Mouse (Mus musculus) layer of hippocampus, adult 2 months (tissue): ENCODE data around the gene Cbr1. TPM values are rescaled to one million over a fixed set of nuclear protein-coding genes. Genes with fewer than 3 reads are reported as not detected.

Experiments used
- DNase-seq, 2 experiments: peaks; one replicate each; pipeline ENCODE4 v3.0.0; 2022; ENCODE audit warnings: low spot score in 2 of 2
- H3K27ac ChIP-seq: fragments of 200-600 bp; 2 replicates; pipeline ENCODE4 v1.8.1; 2022
- H3K4me3 ChIP-seq: fragments of 200-600 bp; 2 replicates; pipeline ENCODE4 v1.8.1; 2022; ENCODE audit warnings: mild to moderate bottlenecking
- CTCF ChIP-seq: fragments of 200-600 bp; conservative IDR thresholded peaks from 2 replicates; pipeline ENCODE4 v1.8.1; 2022; ENCODE audit warnings: antibody characterized with exemption, mild to moderate bottlenecking, moderate library complexity
- long read RNA-seq, 2 experiments: library from polyadenylated mRNA; stranded (forward); transcript quantifications; one replicate each; pipeline ENCODE4 v2.0.0; 2021; ENCODE audit warnings: borderline mapping rate in 2 of 2
- total RNA-seq, 2 experiments: library from RNA; stranded (reverse); gene quantifications; 2 replicates each; pipeline ENCODE4 v1.2.3; 2021

Gene Cbr1
- total RNA-seq: 10 to 100 TPM; 70.0 to 75.4 TPM
- long read RNA-seq, experiment 1, transcript Cbr1-201 (3 exons, 1,237 nt): major isoform, 47 of 56 reads
- long read RNA-seq, experiment 1, partial matches to known transcripts: 2 of 56 reads
- long read RNA-seq, experiment 1, other reads (novel, unspliced or antisense): 7 of 56 reads
- long read RNA-seq, experiment 2, transcript Cbr1-201 (3 exons, 1,237 nt): major isoform, 50 of 68 reads
- long read RNA-seq, experiment 2, partial matches to known transcripts: 6 of 68 reads
- long read RNA-seq, experiment 2, other reads (novel, unspliced or antisense): 12 of 68 reads

DNA sequence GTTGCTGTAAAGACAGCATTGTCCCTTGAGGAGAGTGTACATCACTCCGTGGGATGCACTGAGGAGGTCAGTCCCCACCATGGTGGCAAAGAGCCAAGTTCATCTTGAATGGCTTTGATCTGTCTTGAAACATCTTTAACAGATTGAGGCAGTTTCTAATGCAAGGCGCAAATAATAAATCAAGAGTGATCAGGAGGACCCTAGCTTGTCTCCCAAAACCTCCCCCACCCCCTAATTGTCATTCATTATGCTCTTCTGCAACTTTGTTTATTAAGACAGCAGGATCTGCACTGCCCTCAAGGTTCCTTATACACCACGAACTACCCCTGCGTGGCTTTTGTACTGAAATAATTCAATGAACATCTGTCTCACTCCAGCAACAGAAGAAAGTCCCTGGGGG is at the start of gene Cbr1:
Cbr1 (plus strand) TSS at position 301 of the 400 bp plus-strand sequence.
- no peak for TF ChIP-seq CTCF
- no peak for DNase-seq
- Histone ChIP-seq H3K4me3 (peak within 1 kb of the TSS; percentile 62), H3K27ac (peak within 1 kb of the TSS; percentile 93)

DNA sequence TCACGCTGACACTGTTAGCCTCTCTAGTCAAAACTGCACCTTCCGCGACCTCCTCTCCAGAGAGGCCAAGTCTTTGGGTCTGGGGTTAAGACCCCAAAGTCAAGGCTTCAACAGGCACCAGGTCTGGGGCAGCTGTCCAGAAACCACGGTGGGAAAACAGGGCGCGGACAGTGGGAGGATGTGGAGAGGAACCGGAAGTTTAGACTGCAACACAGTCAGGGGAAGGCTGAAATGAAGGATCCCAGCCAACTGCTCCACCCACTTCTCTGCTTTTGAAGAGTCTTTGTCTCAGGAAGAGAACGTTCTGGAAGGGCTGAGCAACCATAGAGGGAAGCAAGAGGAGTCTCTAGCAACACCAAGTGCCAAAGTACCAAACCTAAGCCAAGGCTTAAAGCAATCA is 48.0 kb upstream of the Cbr1 start:
- no peak overlapping the region for H3K4me3 ChIP-seq
- DNase-seq: no peak
- no peak for TF ChIP-seq CTCF
- no peak overlapping the region for H3K27ac ChIP-seq

DNA sequence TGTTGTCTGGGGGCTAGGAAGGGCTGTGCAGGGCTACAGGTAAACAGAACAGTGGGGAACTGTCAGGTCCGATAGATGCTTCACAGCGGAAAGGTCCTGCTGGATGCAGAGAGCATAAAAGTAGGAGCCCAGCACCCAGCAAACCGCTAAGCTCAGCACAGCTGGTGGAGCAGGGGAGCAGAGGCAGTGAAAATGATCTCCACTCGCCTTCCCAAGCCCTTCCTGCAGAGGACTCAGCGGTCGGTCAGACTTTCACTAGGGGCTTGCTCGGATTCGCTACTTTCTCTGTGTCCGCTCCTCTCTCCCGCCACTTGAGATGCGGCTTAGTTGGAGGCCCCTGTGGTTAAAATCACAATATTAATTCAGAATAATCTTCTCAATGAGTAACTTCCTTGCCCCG is 47.2 kb upstream of the Cbr1 start:
- TF ChIP-seq CTCF: no peak
- no peak overlapping the region for H3K27ac ChIP-seq
- no peak overlapping the region for H3K4me3 ChIP-seq
- DNase-seq: no peak

DNA sequence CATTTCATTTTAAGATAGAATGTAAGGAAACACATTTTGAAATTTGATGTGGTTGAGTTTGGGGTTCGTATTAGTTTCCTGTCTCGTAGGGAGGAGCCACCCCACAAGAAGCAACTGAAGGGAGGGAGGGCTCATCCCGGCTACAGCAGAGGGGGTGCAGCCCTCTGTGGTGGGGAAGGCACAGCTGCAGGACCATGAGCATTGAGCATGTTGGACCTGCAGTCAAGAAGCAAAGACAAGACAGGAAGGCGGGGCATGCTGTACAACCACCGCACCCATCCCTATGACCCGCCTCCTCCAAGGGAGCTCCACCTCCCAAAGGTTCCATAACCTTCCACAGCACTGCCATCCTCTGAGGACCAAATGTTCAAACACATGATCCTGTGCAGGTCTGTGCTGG is 33.3 kb upstream of the Cbr1 start:
- TF ChIP-seq CTCF: no peak
- Histone ChIP-seq H3K4me3 (no peak overlapping the region), H3K27ac (no peak overlapping the region)
- no peak for DNase-seq

DNA sequence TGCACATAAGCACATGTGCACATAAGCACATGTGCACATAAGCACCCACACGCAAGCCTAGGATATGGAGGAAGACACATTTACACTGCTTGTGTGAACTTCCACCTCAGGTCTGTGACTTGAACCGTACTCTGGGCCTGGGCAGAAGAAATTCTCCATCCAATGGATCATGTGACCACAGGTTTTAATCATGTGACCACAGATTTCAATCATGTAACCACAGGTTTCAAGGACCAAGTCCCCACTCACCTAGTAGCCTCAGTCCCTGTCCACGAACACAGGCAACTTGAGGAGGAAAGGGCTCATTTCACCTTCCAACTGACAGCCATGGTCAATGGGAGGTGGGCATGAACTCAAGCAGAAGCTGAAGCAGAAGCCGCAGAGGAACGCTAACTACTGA is 32.2 kb upstream of the Cbr1 start:
- Histone ChIP-seq H3K4me3 (no peak overlapping the region), H3K27ac (no peak overlapping the region)
- no peak for DNase-seq
- no peak for TF ChIP-seq CTCF

DNA sequence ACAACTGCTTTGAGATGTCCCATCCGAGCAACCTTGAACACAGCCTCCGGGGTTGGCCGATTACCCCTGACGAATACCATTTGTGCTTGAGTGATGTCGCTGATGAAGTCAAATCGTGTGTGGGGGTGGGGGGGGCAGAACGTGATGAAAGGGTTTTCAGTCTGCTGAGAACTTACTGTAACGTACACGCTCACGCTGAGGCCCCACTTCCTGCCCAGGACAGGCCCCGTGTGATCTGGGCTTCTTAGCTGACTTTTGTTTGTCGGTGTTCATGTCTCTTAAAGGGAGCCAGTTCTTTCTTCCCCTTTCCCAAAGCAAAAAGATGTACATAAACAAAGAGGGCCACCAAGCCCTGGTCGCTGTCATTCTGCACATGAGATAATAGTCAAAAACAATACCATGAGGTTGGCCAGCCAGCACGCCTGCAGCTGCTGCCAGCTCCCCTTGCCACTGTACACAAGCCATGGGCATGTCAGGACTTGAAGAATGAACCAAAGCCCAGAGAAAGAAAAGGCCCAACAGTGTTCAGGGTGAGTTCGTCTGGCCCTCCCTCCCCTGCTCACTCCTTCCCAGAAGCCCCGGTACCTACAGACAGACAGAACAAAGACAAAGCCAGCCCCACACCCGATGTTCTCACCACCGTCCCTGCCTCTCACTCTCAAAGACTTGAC is 31.0 kb upstream of the Cbr1 start:
- no peak for DNase-seq
- TF ChIP-seq CTCF: no peak
- Histone ChIP-seq H3K27ac (no peak overlapping the region), H3K4me3 (no peak overlapping the region)

DNA sequence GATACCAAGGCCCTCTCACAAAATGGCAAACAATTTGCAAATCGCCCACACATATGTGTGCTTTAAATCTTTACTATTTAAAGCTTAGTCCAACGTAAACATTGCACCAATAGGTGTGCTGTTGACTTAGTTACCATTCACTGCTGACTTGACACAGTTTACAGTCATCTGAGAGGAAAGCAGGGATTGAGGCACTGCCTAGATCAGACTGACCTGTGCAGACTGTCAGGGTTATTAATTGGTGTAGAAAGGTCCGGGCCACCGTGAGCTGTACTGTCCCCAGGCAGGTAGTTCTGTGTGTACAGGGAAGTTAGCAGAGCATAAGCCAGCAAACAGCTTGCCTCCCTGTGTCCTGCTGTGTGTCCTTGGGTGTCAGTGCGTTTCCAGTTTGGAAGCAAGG is 30.1 kb upstream of the Cbr1 start:
- DNase-seq: no peak
- Histone ChIP-seq H3K27ac (no peak overlapping the region), H3K4me3 (no peak overlapping the region)
- no peak for TF ChIP-seq CTCF

DNA sequence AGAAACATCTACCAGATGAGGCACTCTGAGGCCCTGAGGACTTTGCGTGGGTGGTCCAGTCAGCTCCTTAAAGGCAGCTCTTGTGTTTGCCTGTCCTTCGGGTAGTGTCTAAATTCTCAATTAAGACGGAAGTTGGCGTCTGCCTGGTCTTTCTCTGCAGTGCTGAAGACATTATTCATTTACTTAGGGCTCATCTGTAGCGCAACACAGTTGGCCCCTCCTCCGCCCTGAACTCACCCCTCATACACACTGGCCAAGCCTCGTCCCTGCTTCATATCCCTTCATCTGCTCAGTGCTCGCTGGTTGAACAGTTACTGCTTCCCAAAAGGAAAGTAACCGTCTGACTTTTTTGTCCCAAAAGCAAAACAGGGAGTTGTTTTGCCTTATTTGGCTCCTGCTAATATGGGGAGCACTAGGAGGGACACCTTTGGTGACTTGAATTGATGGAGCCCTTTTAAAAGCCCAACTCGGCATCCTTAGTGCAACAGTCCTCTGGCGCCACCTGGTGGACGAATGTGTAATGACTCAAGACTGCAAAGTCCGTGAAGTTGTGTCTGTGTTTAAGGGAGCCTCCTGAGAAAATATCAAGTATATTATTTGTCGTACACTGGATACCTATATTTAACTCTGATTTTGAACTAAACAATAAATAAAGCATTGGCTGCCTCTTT is 29.1 kb upstream of the Cbr1 start:
- peak; percentile 65 to 91 for DNase-seq
- Histone ChIP-seq H3K27ac (no peak overlapping the region), H3K4me3 (no peak overlapping the region)
- peak; percentile 99 for TF ChIP-seq CTCF

DNA sequence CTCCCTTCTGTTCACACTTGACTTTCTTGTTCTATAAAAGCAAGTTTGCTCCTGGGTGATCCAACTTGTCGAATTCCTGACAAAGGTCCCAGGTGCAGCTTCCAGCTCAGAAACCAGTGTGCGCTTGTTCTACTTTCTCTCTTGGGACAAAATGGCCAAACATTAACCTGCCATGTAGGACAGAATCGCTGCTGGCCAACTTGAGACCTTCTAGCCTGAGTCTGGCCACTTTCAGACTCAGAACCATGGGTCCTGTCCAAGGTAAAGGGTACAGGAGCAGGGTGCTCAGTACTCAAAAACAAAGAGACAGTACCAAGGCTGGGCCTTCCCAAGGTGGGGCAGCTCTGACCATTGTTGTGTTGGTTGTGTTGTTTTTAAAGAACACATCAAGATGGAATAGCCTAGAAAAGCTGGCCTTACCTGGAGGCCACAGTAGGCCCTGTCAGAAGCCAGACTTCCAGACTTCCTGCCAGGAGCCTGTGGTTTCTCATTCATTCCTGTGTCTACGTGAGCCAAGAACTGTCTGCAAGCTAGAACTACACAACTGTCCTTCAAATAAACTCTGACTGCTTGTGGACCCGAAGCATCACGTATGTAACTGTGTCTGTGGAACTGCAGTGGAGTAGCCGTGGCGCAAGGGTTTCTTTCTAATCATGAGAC is 27.2 kb upstream of the Cbr1 start:
- no peak for DNase-seq
- Histone ChIP-seq H3K4me3 (no peak overlapping the region), H3K27ac (no peak overlapping the region)
- TF ChIP-seq CTCF: no peak

DNA sequence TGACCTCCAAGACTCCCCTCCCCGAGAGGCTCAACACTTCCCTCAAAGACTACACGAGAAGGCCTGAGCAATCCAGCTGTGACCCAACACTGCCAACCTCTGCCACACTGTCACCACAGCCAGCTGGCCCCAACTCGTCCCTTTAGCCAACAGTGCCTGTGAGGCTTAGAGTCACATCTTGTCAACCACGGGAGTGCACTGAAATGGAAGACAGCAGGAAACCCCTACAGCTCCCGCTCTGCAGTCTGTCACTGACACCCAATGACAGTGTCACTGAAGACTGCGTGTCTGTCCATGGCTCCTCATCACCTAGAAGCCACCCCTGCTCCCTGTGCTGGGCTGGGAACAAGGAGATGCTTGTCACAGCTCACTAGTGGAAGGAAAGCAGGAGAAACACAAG is 24.5 kb upstream of the Cbr1 start:
- no peak overlapping the region for H3K4me3 ChIP-seq
- no peak for TF ChIP-seq CTCF
- H3K27ac ChIP-seq: no peak overlapping the region
- no peak for DNase-seq

DNA sequence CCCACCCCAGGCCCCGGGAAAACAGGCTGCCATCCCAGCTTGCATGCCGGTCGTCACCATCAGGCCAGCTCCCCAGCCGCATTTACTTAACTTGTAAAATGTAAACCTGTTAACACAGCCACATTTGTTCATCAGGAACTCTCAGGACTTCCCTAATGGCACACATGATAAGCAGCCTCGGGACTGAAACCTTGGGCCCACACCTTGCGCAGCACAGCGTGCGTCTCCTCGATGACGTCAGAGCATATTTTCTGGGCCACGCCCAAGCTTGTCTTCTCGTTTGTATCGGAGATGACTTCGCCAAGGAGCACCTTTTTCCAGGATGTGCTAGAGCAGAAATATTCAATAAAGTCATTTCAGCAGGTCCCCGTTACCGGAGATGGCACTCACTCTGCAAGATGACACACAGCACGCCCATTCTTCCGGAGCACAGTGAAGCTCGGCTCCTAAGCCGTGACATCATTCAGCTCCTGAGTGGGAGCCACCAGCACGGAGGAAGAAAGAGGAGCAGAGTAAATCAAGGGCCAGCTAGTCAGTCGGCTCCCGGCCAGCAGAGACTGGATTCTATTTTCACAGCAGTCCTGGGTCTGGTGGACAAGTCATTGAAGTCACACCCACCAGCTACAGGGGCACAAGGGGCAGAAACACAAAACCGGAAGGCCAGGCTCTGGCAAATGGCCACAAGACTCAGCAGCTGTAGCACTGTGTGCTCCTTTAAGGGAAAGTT is 20.5 kb upstream of the Cbr1 start:
- no peak overlapping the region for H3K4me3 ChIP-seq
- H3K27ac ChIP-seq: no peak overlapping the region
- no peak for DNase-seq
- TF ChIP-seq CTCF: no peak

DNA sequence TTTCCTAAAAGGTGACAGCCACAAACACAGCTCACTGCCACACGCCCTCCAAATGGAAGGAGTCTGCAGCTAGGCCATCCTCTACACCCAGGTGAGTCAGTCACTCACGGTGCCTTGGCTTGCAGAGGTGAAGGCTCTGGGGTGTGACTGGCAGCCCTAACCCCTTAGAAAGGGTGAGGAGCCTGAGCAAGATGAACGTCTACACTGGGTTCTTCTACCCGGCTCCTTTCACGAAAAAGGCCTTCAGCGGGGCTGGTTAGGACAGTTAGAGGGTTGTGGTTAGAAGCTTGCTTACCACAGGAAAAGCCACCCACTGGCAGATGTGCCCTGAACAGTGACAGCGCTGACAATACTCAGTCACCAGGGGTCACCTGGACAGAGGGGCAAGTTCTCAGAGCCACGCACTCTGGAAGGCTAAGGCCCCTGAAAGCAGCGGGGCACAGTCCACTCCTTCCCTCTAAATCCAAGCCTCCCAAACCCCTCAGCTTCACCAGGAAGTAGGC is 19.9 kb upstream of the Cbr1 start:
- TF ChIP-seq CTCF: no peak
- no peak overlapping the region for H3K4me3 ChIP-seq
- H3K27ac ChIP-seq: no peak overlapping the region
- no peak for DNase-seq
